Mouse (Mus musculus) spleen, adult 2 months (tissue): ENCODE data around the gene Nobox. TPM values are rescaled to one million over a fixed set of nuclear protein-coding genes. Genes with fewer than 3 reads are reported as not detected.

Experiments used
- DNase-seq, 2 experiments: peaks; one replicate each; pipeline versions ENCODE4 v3.0.0 to v3.0.0-alpha.2; 2012 to 2021; ENCODE audit warnings: low spot score in 2 of 2, low read depth in 1 of 2
- H3K27ac ChIP-seq: fragments of 200-500 bp; 2 replicates; pipeline ENCODE4 v1.5.1; 2012; ENCODE audit warnings: low read length, inconsistent platforms; ENCODE audit not compliant: insufficient read depth
- H3K27me3 ChIP-seq: fragments of 200-500 bp; 2 replicates; pipeline ENCODE4 v1.6.1; 2012; ENCODE audit warnings: mild to moderate bottlenecking, moderate library complexity, low read length, inconsistent platforms; ENCODE audit not compliant: control insufficient read depth, insufficient read depth
- H3K36me3 ChIP-seq: fragments of 200-500 bp; 2 replicates; pipeline ENCODE4 v1.6.1; 2012; ENCODE audit warnings: mild to moderate bottlenecking, low read length, inconsistent platforms; ENCODE audit not compliant: control insufficient read depth, insufficient read depth
- H3K4me1 ChIP-seq: fragments of 200-500 bp; 2 replicates; pipeline ENCODE4 v1.6.1; 2011; ENCODE audit warnings: inconsistent platforms; ENCODE audit not compliant: control insufficient read depth, insufficient read depth, insufficient read length
- H3K4me3 ChIP-seq: fragments of 200-500 bp; 2 replicates; pipeline ENCODE4 v1.5.1; 2011; ENCODE audit warnings: mild to moderate bottlenecking, inconsistent platforms; ENCODE audit not compliant: insufficient read depth, insufficient read length; ENCODE audit errors: extremely low read depth
- CTCF ChIP-seq: fragments of 200-500 bp; IDR thresholded peaks from 2 replicates; pipeline ENCODE4 v1.5.1; 2011; ENCODE audit warnings: mild to moderate bottlenecking, inconsistent platforms; ENCODE audit not compliant: insufficient read depth, insufficient read length, insufficient replicate concordance; ENCODE audit errors: extremely low read depth
- POLR2A ChIP-seq: fragments of 200-500 bp; IDR thresholded peaks from 2 replicates; pipeline ENCODE4 v1.6.1; 2011; ENCODE audit warnings: low read depth, low read length, inconsistent platforms
- WGBS: fragments of 180-500 bp; shearing (Covaris S2); methylation state at CpG from one replicate; pipeline ENCODE4 v1.1.7; 2018; 5-methylcytosine and 5-hydroxymethylcytosine counted together
- polyA plus RNA-seq: library from polyadenylated mRNA; depleted of rRNA; stranded (reverse); fragments of >200 nt; gene quantifications from 2 replicates; pipeline ENCODE4 v1.2.3, GENCODE M21; 2012

Gene Nobox
- polyA plus RNA-seq, 1 experiment = not detected

GRCm38 (mm10) chr6:43297508-43297850, 11.9 kb downstream of the Nobox start:
- Histone ChIP-seq H3K27me3 (no peaks in the 10 kb centered on the region), H3K4me1 (no peaks in the 10 kb centered on the region), H3K4me3 (no peak overlapping the region), H3K36me3 (no peaks in the 10 kb centered on the region), H3K27ac (no peak overlapping the region)
- no peak for DNase-seq
- TF ChIP-seq CTCF = no peak
- no peak for TF ChIP-seq POLR2A
- WGBS = 60% methylated on average over 2 of the region's 2 CpGs

GRCm38 (mm10) chr6:43296798-43297507, 12.4 kb downstream of the Nobox start:
- Histone ChIP-seq H3K27ac (no peak overlapping the region), H3K27me3 (no peaks in the 10 kb centered on the region), H3K4me3 (no peak overlapping the region), H3K4me1 (no peaks in the 10 kb centered on the region), H3K36me3 (no peaks in the 10 kb centered on the region)
- TF ChIP-seq CTCF (no peak), POLR2A (no peak)
- no peak for DNase-seq
- WGBS = 48% methylated on average over 7 of the region's 7 CpGs

- TF ChIP-seq POLR2A (no peak), CTCF (no peak)
- Histone ChIP-seq H3K4me1 (no peaks in the 10 kb centered on the region), H3K27ac (no peak overlapping the region), H3K27me3 (no peaks in the 10 kb centered on the region), H3K4me3 (no peak overlapping the region), H3K36me3 (no peaks in the 10 kb centered on the region)
- 77% methylated on average over 5 of the region's 5 CpGs for WGBS
- DNase-seq = no peak
These were observed 13.4 kb downstream of the Nobox start for GRCm38 (mm10) chr6:43295908-43296307.

- WGBS = 91% methylated on average over 7 of the region's 7 CpGs
- Histone ChIP-seq H3K36me3 (no peaks in the 10 kb centered on the region), H3K4me1 (no peaks in the 10 kb centered on the region), H3K27ac (no peak overlapping the region), H3K27me3 (no peaks in the 10 kb centered on the region), H3K4me3 (no peak overlapping the region)
- no peak for DNase-seq
- TF ChIP-seq CTCF (no peak), POLR2A (no peak)
These were observed 16.2 kb downstream of the Nobox start for GRCm38 (mm10) chr6:43293175-43293574.

- 86% methylated on average over 6 of the region's 6 CpGs for WGBS
- H3K27ac ChIP-seq = no peak overlapping the region
- no peaks in the 10 kb centered on the region for H3K27me3 ChIP-seq
- no peak overlapping the region for H3K4me3 ChIP-seq
- TF ChIP-seq CTCF = no peak
- no peak for TF ChIP-seq POLR2A
- no peaks in the 10 kb centered on the region for H3K4me1 ChIP-seq
- no peaks in the 10 kb centered on the region for H3K36me3 ChIP-seq
- no peak for DNase-seq
These were observed 16.8 kb downstream of the Nobox start for GRCm38 (mm10) chr6:43292471-43293076.

- no peak for DNase-seq
- no peaks in the 10 kb centered on the region for H3K27me3 ChIP-seq
- WGBS = 60% methylated on average over 3 of the region's 3 CpGs
- H3K4me1 ChIP-seq = no peaks in the 10 kb centered on the region
- H3K27ac ChIP-seq = no peak overlapping the region
- no peak overlapping the region for H3K4me3 ChIP-seq
- no peak for TF ChIP-seq POLR2A
- TF ChIP-seq CTCF = no peak
- H3K36me3 ChIP-seq = no peaks in the 10 kb centered on the region
These were observed 17.3 kb downstream of the Nobox start for GRCm38 (mm10) chr6:43292041-43292440.

GRCm38 (mm10) chr6:43280481-43280880, 28.9 kb downstream of the Nobox start:
- WGBS = 92% methylated on average over 5 of the region's 5 CpGs
- no peak for DNase-seq
- Histone ChIP-seq H3K27me3 (no peaks in the 10 kb centered on the region), H3K4me1 (no peaks in the 10 kb centered on the region), H3K4me3 (no peak overlapping the region), H3K36me3 (no peaks in the 10 kb centered on the region), H3K27ac (no peak overlapping the region)
- TF ChIP-seq CTCF = no peak
- TF ChIP-seq POLR2A = no peak
